Mouse (Mus musculus): ENCODE results near the gene Farsb.

DNA sequence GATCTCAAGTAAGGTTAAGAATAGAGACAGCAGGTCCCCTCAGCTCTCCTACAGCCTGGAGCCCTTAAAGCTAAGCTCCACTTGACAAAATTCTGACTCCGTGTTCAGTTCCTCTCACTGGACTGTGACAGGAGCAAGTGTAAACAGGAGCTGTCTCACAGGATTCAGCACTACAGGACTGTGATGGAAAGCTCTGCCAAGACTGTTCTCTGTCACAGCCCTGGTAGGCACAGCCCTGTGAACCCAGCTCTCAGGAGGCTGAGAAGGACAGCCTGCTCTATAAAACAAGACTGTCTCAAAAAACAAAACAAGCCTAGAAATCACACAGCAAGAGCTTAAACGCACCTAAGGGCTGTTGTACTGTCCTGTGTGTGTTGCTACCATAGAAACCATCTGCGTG lies 51.5 kb downstream of the Farsb start:
- no peak for TF ChIP-seq POLR2A (IDR thresholded peaks at IDR 0.05; ENCODE audit: low read depth, low read length)
- no peak for TF ChIP-seq CTCF (IDR thresholded peaks at IDR 0.05; ENCODE audit: extremely low read depth, insufficient read length, insufficient replicate concordance, low read depth, low read length)
